Mouse (Mus musculus): ENCODE data around the gene Ank2. TPM values are rescaled to one million over a fixed set of nuclear protein-coding genes. Genes with fewer than 3 reads are reported as not detected.

The Ank2 gene
- polyA plus RNA-seq, 1 experiment: 52.1 TPM

DNA sequence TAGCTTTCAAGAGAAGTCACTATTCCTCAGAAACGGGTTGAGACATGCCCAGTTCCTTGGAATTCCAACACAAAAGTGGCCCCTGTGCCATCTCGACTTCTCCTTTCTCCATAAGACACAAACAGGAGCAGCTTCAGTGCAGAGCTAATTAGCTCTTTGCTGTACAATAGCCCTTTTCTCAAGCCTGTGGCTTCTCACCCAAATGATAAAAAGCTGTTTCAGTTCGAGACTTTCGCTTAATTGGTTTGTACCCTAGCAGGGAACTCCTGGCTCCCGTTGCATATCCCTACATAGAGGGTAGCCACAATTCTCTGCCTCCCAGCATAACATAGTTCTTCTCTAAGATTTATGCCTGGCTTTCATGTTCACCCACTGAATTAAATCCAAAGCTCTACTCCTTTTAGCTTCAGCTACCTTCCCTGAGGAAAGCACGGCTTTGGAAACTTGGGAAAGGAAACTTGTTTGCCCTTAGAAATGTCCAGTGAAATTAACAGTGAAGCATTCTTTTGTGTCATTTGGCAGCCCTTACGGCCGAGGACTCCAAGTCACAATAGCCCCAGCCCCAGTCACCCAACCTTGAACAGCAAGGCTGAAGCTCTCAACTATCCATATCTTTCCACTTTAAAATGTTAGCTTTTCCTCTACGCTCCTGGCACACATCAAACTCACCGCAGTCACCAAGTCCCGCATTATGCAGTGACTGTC is 123.0 kb downstream of the Ank2 start:
- H3K4me3 ChIP-seq (ENCODE audit: control insufficient read depth, low read depth, low read length): no peak overlapping the region
- H3K27me3 ChIP-seq (ENCODE audit: control insufficient read depth, insufficient read depth, low read length): no peaks in the 10 kb centered on the region
- H3K27ac ChIP-seq (ENCODE audit: control insufficient read depth, insufficient read depth, low read depth, low read length): no peak overlapping the region
- H3K36me3 ChIP-seq (ENCODE audit: control insufficient read depth, insufficient read depth, low read length): no peaks in the 10 kb centered on the region
- TF ChIP-seq CTCF (IDR thresholded peaks at IDR 0.05; ENCODE audit: control insufficient read depth, insufficient read depth, insufficient replicate concordance, low read depth, low read length) (no peak), POLR2A (IDR thresholded peaks at IDR 0.05; ENCODE audit: control insufficient read depth, low read depth, low read length) (no peak)
- no peaks in the 10 kb centered on the region for H3K4me1 ChIP-seq (ENCODE audit: control insufficient read depth, insufficient read depth, low read length)

DNA sequence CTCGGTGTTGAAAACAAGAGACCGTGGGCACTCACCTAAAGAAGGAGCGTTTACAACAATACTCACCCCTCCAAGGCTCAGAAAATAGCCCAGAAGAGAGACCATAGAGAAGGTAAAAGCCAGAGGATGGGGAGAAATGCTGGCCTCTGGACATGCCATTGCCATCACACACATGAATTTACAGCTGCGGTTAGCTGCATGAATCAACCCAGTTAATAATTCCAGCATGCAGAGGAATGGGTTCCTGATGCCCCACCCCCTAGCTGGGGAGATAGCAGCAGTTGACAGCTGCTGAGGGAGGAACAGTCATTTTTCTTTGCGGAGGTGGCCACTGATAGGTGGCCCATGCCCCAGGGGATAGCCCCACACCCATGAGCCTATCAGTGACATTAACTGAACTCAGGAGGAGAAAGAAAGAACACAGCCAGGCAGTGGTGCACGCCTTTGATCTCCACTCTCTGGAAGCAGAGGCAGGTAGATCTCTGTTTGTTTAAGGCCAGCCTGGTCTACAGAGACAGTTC is 124.9 kb downstream of the Ank2 start:
- no peak overlapping the region for H3K27ac ChIP-seq (ENCODE audit: control insufficient read depth, insufficient read depth, low read depth, low read length)
- no peak for TF ChIP-seq CTCF (IDR thresholded peaks at IDR 0.05; ENCODE audit: control insufficient read depth, insufficient read depth, insufficient replicate concordance, low read depth, low read length)
- TF ChIP-seq POLR2A (IDR thresholded peaks at IDR 0.05; ENCODE audit: control insufficient read depth, low read depth, low read length): no peak
- H3K4me1 ChIP-seq (ENCODE audit: control insufficient read depth, insufficient read depth, low read length): no peaks in the 10 kb centered on the region
- no peak overlapping the region for H3K4me3 ChIP-seq (ENCODE audit: control insufficient read depth, low read depth, low read length)
- no peaks in the 10 kb centered on the region for H3K36me3 ChIP-seq (ENCODE audit: control insufficient read depth, insufficient read depth, low read length)
- H3K27me3 ChIP-seq (ENCODE audit: control insufficient read depth, insufficient read depth, low read length): no peaks in the 10 kb centered on the region

- Histone ChIP-seq H3K4me3 (ENCODE audit: control insufficient read depth, low read depth, low read length) (no peak overlapping the region), H3K27me3 (ENCODE audit: control insufficient read depth, insufficient read depth, low read length) (no peaks in the 10 kb centered on the region)
- TF ChIP-seq POLR2A (IDR thresholded peaks at IDR 0.05; ENCODE audit: control insufficient read depth, low read depth, low read length) (no peak), CTCF (IDR thresholded peaks at IDR 0.05; ENCODE audit: control insufficient read depth, insufficient read depth, insufficient replicate concordance, low read depth, low read length) (no peak)
These were observed 127.4 kb downstream of the Ank2 start for GRCm38 (mm10) chr3:127371774-127372173.

DNA sequence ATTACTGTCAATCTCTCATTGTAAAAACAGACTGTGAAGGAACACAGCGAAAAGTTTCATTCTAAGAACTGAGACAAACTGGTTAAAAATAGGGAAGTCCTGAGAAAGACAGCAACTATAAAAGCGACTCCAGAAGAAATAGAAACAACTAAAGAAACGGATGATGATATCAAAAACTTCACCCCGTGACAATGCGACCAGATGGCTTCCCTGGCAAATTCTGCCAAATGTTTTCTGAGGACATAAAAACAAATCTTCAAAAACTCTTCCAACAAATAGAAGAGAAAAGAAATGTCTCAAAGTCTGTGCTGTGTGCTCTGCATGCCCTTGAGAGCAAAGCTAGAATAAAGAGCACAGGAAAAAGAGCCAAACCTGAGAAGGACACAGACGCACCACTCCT is 129.6 kb downstream of the Ank2 start:
- no peaks in the 10 kb centered on the region for H3K4me1 ChIP-seq (ENCODE audit: control insufficient read depth, insufficient read depth, low read length)

More at GRCm38 (mm10) chr3:127371774-127372173, 127.4 kb downstream of the Ank2 start:
- no peaks in the 10 kb centered on the region for H3K4me1 ChIP-seq (ENCODE audit: control insufficient read depth, insufficient read depth, low read length)
- H3K36me3 ChIP-seq (ENCODE audit: control insufficient read depth, insufficient read depth, low read length): no peaks in the 10 kb centered on the region
- H3K27ac ChIP-seq (ENCODE audit: control insufficient read depth, insufficient read depth, low read depth, low read length): no peak overlapping the region

GRCm38 (mm10) chr3:127367450-127367849 is 131.7 kb downstream of the Ank2 start:
- Histone ChIP-seq H3K27ac (ENCODE audit: control insufficient read depth, insufficient read depth, low read depth, low read length) (no peak overlapping the region), H3K4me1 (ENCODE audit: control insufficient read depth, insufficient read depth, low read length) (peaks cover 4% of the 10 kb centered on the region; the same call in 1 of the 2 replicates), H3K36me3 (ENCODE audit: control insufficient read depth, insufficient read depth, low read length) (no peaks in the 10 kb centered on the region), H3K27me3 (ENCODE audit: control insufficient read depth, insufficient read depth, low read length) (no peaks in the 10 kb centered on the region), H3K4me3 (ENCODE audit: control insufficient read depth, low read depth, low read length) (no peak overlapping the region)
- TF ChIP-seq POLR2A (IDR thresholded peaks at IDR 0.05; ENCODE audit: control insufficient read depth, low read depth, low read length) (no peak), CTCF (IDR thresholded peaks at IDR 0.05; ENCODE audit: control insufficient read depth, insufficient read depth, insufficient replicate concordance, low read depth, low read length) (no peak)

More for the DNA sequence above, 129.6 kb downstream of the Ank2 start:
- Histone ChIP-seq H3K27me3 (ENCODE audit: control insufficient read depth, insufficient read depth, low read length) (no peaks in the 10 kb centered on the region), H3K27ac (ENCODE audit: control insufficient read depth, insufficient read depth, low read depth, low read length) (no peak overlapping the region), H3K36me3 (ENCODE audit: control insufficient read depth, insufficient read depth, low read length) (no peaks in the 10 kb centered on the region), H3K4me3 (ENCODE audit: control insufficient read depth, low read depth, low read length) (no peak overlapping the region)
- no peak for TF ChIP-seq CTCF (IDR thresholded peaks at IDR 0.05; ENCODE audit: control insufficient read depth, insufficient read depth, insufficient replicate concordance, low read depth, low read length)
- no peak for TF ChIP-seq POLR2A (IDR thresholded peaks at IDR 0.05; ENCODE audit: control insufficient read depth, low read depth, low read length)

GRCm38 (mm10) chr3:127363512-127363911 is 135.6 kb downstream of the Ank2 start:
- Histone ChIP-seq H3K27me3 (ENCODE audit: control insufficient read depth, insufficient read depth, low read length) (no peaks in the 10 kb centered on the region), H3K27ac (ENCODE audit: control insufficient read depth, insufficient read depth, low read depth, low read length) (no peak overlapping the region), H3K36me3 (ENCODE audit: control insufficient read depth, insufficient read depth, low read length) (no peaks in the 10 kb centered on the region), H3K4me1 (ENCODE audit: control insufficient read depth, insufficient read depth, low read length) (peaks cover 4% of the 10 kb centered on the region; the same call in 1 of the 2 replicates), H3K4me3 (ENCODE audit: control insufficient read depth, low read depth, low read length) (no peak overlapping the region)
- TF ChIP-seq POLR2A (IDR thresholded peaks at IDR 0.05; ENCODE audit: control insufficient read depth, low read depth, low read length) (no peak), CTCF (IDR thresholded peaks at IDR 0.05; ENCODE audit: control insufficient read depth, insufficient read depth, insufficient replicate concordance, low read depth, low read length) (no peak)

DNA sequence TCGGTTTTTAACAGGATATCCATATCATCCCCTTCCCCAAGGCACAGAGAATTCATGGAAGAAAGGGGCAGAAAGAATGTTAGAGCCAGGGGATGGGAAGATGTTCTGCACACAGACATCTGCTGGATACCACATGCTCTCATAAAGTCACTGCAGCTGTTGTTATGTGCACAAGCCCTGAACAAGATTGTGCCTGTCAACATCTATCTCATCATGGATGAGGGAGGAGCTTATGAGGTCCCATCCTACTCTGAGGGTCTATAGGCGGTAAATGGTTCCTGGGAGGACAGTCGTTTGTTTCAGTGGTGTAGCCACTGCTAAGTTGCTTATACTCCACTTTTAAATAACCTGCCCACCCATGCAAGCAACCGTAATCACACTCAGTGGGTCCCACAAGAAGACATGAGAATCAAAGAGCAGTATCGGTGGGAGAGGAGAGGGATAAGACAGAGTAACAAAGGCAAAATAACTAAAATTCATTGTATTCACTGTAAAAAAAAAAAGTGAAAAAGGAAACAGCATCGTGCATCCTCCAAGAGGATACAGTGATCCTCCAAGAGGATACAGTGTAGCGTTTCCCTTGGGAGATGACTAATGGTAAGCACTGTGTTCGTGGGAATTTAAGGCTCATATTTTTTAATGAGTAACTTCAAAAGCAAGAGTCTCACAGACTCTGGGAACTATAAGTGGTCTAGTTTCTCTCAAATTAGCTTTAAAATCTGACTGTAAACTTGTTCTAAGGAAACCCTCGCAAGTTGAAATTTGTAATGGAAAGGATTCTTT is 136.3 kb downstream of the Ank2 start:
- Histone ChIP-seq H3K27ac (ENCODE audit: control insufficient read depth, insufficient read depth, low read depth, low read length) (peak overlapping the region; percentile 13; the same call in 1 of the 2 replicates), H3K27me3 (ENCODE audit: control insufficient read depth, insufficient read depth, low read length) (no peaks in the 10 kb centered on the region), H3K4me3 (ENCODE audit: control insufficient read depth, low read depth, low read length) (no peak overlapping the region), H3K4me1 (ENCODE audit: control insufficient read depth, insufficient read depth, low read length) (peaks cover 4% of the 10 kb centered on the region; the same call in 1 of the 2 replicates), H3K36me3 (ENCODE audit: control insufficient read depth, insufficient read depth, low read length) (no peaks in the 10 kb centered on the region)
- TF ChIP-seq CTCF (IDR thresholded peaks at IDR 0.05; ENCODE audit: control insufficient read depth, insufficient read depth, insufficient replicate concordance, low read depth, low read length) (no peak), POLR2A (IDR thresholded peaks at IDR 0.05; ENCODE audit: control insufficient read depth, low read depth, low read length) (no peak)
